Mouse (Mus musculus) embryo, embryonic 10 days (tissue): ENCODE data around the gene Pomgnt1.

ENCODE experiments used
- DNase-seq: peaks from one replicate; pipeline ENCODE4 v3.0.0-alpha.2; 2015; ENCODE audit warnings: low spot score

Pomgnt1 gene

GRCm38 (mm10) chr4:116173072-116173471 is 49.4 kb downstream of the Pomgnt1 start, which contains the start of the genes 1700042G07Rik and Gm49337:
Gene 1700042G07Rik, plus strand, starts transcription at chr4:116173372.
Gene Gm49337, plus strand, starts transcription at chr4:116173384.
- no peak for DNase-seq

- no peak for DNase-seq
Observed at GRCm38 (mm10) chr4:116173752-116174151, 50.1 kb downstream of the Pomgnt1 start.

GRCm38 (mm10) chr4:116174466-116175116 is 51.0 kb downstream of the Pomgnt1 start:
- no peak for DNase-seq

GRCm38 (mm10) chr4:116175136-116175535 is 51.5 kb downstream of the Pomgnt1 start:
- DNase-seq, result no peak

GRCm38 (mm10) chr4:116175711-116176542 is 52.3 kb downstream of the Pomgnt1 start:
- DNase-seq, result no peak

GRCm38 (mm10) chr4:116176543-116176988 is 52.9 kb downstream of the Pomgnt1 start:
- DNase-seq, result peak; percentile 65

- peak; percentile 41 for DNase-seq
Observed at GRCm38 (mm10) chr4:116177140-116177539, 53.5 kb downstream of the Pomgnt1 start.

- no peak for DNase-seq
Observed at GRCm38 (mm10) chr4:116182079-116182478, 58.4 kb downstream of the Pomgnt1 start.

- DNase-seq, result peak; percentile 60
Observed at GRCm38 (mm10) chr4:116182745-116183144, 59.1 kb downstream of the Pomgnt1 start.

- DNase-seq, result no peak
Observed at GRCm38 (mm10) chr4:116185083-116185482, 61.4 kb downstream of the Pomgnt1 start.

- DNase-seq, result no peak
Observed at GRCm38 (mm10) chr4:116192286-116192835, 68.7 kb downstream of the Pomgnt1 start.

GRCm38 (mm10) chr4:116193583-116194383 is 70.1 kb downstream of the Pomgnt1 start:
- DNase-seq, result no peak

- no peak for DNase-seq
Observed at GRCm38 (mm10) chr4:116198422-116198821, 74.8 kb downstream of the Pomgnt1 start.

- DNase-seq, result no peak
Observed at GRCm38 (mm10) chr4:116204422-116204821, 80.8 kb downstream of the Pomgnt1 start.

GRCm38 (mm10) chr4:116206531-116206930 is 82.9 kb downstream of the Pomgnt1 start:
- no peak for DNase-seq

GRCm38 (mm10) chr4:116208891-116209290 is 85.3 kb downstream of the Pomgnt1 start:
- DNase-seq, result no peak
